Comparison of ENCODE assay signal across 21 mouse cellular contexts in the genomic region with DNA sequence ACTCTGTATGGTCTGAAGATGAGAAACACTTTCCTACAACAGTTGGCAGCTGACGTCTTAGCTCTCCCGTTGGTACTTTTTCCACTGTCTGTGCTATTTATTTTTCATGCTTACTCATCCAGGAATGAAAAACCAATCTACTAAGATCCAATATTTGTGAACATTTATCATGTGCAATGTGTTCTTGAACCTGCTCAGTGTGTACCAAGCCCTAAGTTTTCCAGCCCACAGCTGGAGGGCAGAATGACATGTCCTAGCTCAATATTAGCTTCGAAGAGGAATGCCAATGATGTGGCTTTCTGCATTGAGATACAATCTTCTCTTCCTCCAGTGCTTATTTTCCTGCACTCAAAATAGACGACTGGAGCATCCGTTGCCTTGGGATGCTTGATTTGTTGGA. TPM values are rescaled to one million over a fixed set of nuclear protein-coding genes. Genes with fewer than 3 reads are reported as not detected.
DNase-seq lines count a peak whose midpoint lies in the region; ATAC-seq and TF ChIP-seq lines count a peak whose summit lies in the region.
"Had no signal": no experiment of that assay in that cellular context is flagged by ENCODE, and none has a peak within 500 bp of the region (broad histone marks: within the 10 kb centered on the region; RNA-seq: fewer than 3 reads in every experiment).

No protein-coding gene starts in this region.

- peaks cover 17% of the 10 kb centered on the region for H3K4me1 ChIP-seq in liver, adult 2 months (ENCODE audit: control insufficient read depth, insufficient read depth, low read length)
- no peaks in the 10 kb centered on the region for H3K4me1 ChIP-seq in liver, embryonic 11.5 days (replicated peaks; ENCODE audit: control insufficient read depth, insufficient read depth, low read length)

- no peaks in the 10 kb centered on the region for H3K36me3 ChIP-seq in liver, adult 2 months (ENCODE audit: control insufficient read depth, insufficient read depth, low read length)
- no peaks in the 10 kb centered on the region for H3K36me3 ChIP-seq in liver, embryonic 11.5 days (ENCODE audit: control insufficient read depth, insufficient read depth, low read length)
- H3K36me3 ChIP-seq: G1E had no signal

- no peaks in the 10 kb centered on the region for H3K27me3 ChIP-seq in liver, adult 2 months (ENCODE audit: control insufficient read depth, insufficient read depth, low read length)
- no peaks in the 10 kb centered on the region for H3K27me3 ChIP-seq in liver, embryonic 11.5 days (replicated peaks; ENCODE audit: control insufficient read depth, insufficient read depth, low read length)
- H3K27me3 ChIP-seq: CH12.LX, Patski had no signal

- H3K79me2 ChIP-seq in liver, adult 2 months (ENCODE audit: control insufficient read depth, insufficient read depth, low read length): peaks cover 5% of the 10 kb centered on the region; the same call in 1 of the 2 replicates

- H3K4me3 ChIP-seq in liver, adult 2 months (ENCODE audit: insufficient read depth, low read depth, low read length): no peak overlapping the region
- H3K4me3 ChIP-seq in liver, embryonic 11.5 days (ENCODE audit: low read depth, low read length): no peak overlapping the region

- TF ChIP-seq POLR2A in liver, adult 2 months (IDR thresholded peaks at IDR 0.05; ENCODE audit: extremely low read depth, insufficient read depth, low read length): no peak

- DNase-seq in adrenal gland, adult (ENCODE audit: inconsistent age in 2 of 2, low spot score in 1 of 2): peak; percentile 34 to 62
- no peak for DNase-seq in adrenal gland, postnatal 14 days
- DNase-seq in liver, adult 2 months (ENCODE audit: extremely low read depth, low read depth, low spot score): peak; percentile 70
- no peak for DNase-seq in liver, embryonic 11.5 days (ENCODE audit: low spot score)
- DNase-seq: adrenal gland, adult 2 months; adrenal gland, adult 8-10 months; adrenal gland, postnatal 10 days; adrenal gland, postnatal 25 days; adrenal gland, postnatal 36 days; B cell, adult 2 months; cerebellum, adult 11 months; cerebellum, adult 11-12 months; cerebellum, adult 18-20 months; cerebellum, adult 2 months; cerebellum, adult 8-10 months had no signal

- no peak overlapping the region; the same call in 1 of the 2 replicates for H3K27ac ChIP-seq in liver, adult 2 months (replicated peaks; ENCODE audit: insufficient read depth, low read depth, low read length)
- H3K27ac ChIP-seq in liver, embryonic 11.5 days (ENCODE audit: low read depth, low read length): no peak overlapping the region

- WGBS in liver, adult 2 months: 39% methylated on average over 5 of the region's 5 CpGs
- WGBS in liver, embryonic 11.5 days: 77% methylated on average over 5 of the region's 5 CpGs

- ATAC-seq in liver, embryonic 11.5 days (replicated peaks; ENCODE audit: low FRiP score): no peak
- ATAC-seq: activated CD4-positive, CD25-positive, alpha-beta regulatory T cell, adult 4 months; CD4-positive, CD25-positive, alpha-beta regulatory T cell, adult 4 months; Patski had no signal

- no peaks in the 10 kb centered on the region for H3K9me3 ChIP-seq in liver, embryonic 11.5 days (ENCODE audit: control insufficient read depth, low read length)
- H3K9me3 ChIP-seq: G1E had no signal

- TF ChIP-seq CTCF in liver, adult 2 months (IDR thresholded peaks at IDR 0.05; ENCODE audit: low read depth, low read length): no peak

- no peak overlapping the region for H3K9ac ChIP-seq in liver, adult 2 months (ENCODE audit: low read depth, low read length)
- H3K9ac ChIP-seq in liver, embryonic 11.5 days (ENCODE audit: low read depth, low read length): no peak overlapping the region

- no peak overlapping the region for H3K4me2 ChIP-seq in liver, embryonic 11.5 days

RNA-seq across cellular contexts. Expression of gene Prlr, which starts 24.0 kb away (rescaled TPM):
- total RNA-seq in adrenal gland, postnatal 14 days (2021): 126 and 152 TPM in 2 replicates
- total RNA-seq in liver, adult 2 months (2014; rRNA removed): 123 and 171 TPM in 2 replicates
- 107 and 167 TPM in 2 replicates for polyA plus RNA-seq in liver, adult 2 months (2012; rRNA removed)
- 0.19 and 0.33 TPM in 2 replicates for polyA plus RNA-seq in liver, embryonic 11.5 days (2014; fragmentation: Nextera tagmentation; extraction: Ambion mirVana)
- total RNA-seq: CH12.LX, MEL had no signal
- polyA plus RNA-seq: G1E, Patski had no signal

Comparison
In these comparisons a context has a peak if more than half of its experiments do, and no peak if none do; other contexts are left out.
1. DNase-seq: peak in adrenal gland, adult (2 of 2) and liver, adult 2 months (single experiment); none in adrenal gland, postnatal 14 days (single experiment) and liver, embryonic 11.5 days (single experiment).